ENCODE assay signal across 8 mouse cellular contexts in genomic region chr17:71662751-71663250, GRCm38 (mm10). TPM values are rescaled to one million over a fixed set of nuclear protein-coding genes. Genes with fewer than 3 reads are reported as not detected.
A peak's percentile ranks its signal among the peaks of the same experiment; 100 is the strongest.
DNase-seq lines count a peak whose midpoint lies in the region; ATAC-seq lines count a peak whose summit lies in the region.

No protein-coding gene starts in this region.

- H3K4me2 ChIP-seq in hindbrain, embryonic 15.5 days = peak overlapping the region; percentile 71

- H3K4me1 ChIP-seq in hindbrain, embryonic 15.5 days (replicated peaks) = peaks cover 9% of the 10 kb centered on the region

- H3K36me3 ChIP-seq in hindbrain, embryonic 15.5 days = peaks cover 7% of the 10 kb centered on the region

- peak overlapping the region; percentile 33 for H3K4me3 ChIP-seq in hindbrain, embryonic 15.5 days

- no peaks in the 10 kb centered on the region for H3K27me3 ChIP-seq in hindbrain, embryonic 15.5 days

- peak; percentile 89 for ATAC-seq in hindbrain, embryonic 15.5 days (ENCODE audit: low FRiP score, low read depth)

- peak; percentile 74 for DNase-seq in Muller cell, postnatal 12 days (ENCODE audit: inconsistent ontology term)
- DNase-seq in cerebellum, adult 9-11 months = peak; percentile 60
- DNase-seq in frontal cortex, postnatal 25 days (ENCODE audit: low spot score in 2 of 2) = peak; percentile 41 to 68
- peak; percentile 66 to 75 for DNase-seq in layer of hippocampus, postnatal 36 days
- DNase-seq in lung, postnatal 25 days (ENCODE audit: low spot score) = peak; percentile 79
- DNase-seq in retina, embryonic 14.5 days (ENCODE audit: low spot score) = peak; percentile 89
- DNase-seq in urinary bladder, postnatal 14 days (ENCODE audit: low spot score) = peak; percentile 70

- WGBS in hindbrain, embryonic 15.5 days = 11% methylated on average over 21 of the region's 21 CpGs

- H3K9me3 ChIP-seq in hindbrain, embryonic 15.5 days = no peaks in the 10 kb centered on the region

- H3K27ac ChIP-seq in hindbrain, embryonic 15.5 days (replicated peaks) = no peak overlapping the region

- 0 out of 2 replicates have a peak overlapping the region, but pooled peaks have one; percentile 5 for H3K9ac ChIP-seq in hindbrain, embryonic 15.5 days

RNA-seq across cellular contexts. Expression of gene Togaram2, which starts 10.3 kb away (rescaled TPM):
- polyA plus RNA-seq in hindbrain, embryonic 15.5 days (2015; fragmentation: Nextera tagmentation; extraction: Ambion mirVana) = 0.45 and 0.75 TPM in 2 replicates
- total RNA-seq in layer of hippocampus, postnatal 36 days (2021) = 1 to 10 TPM; 1.0 to 1.6 TPM

RNA-seq across cellular contexts. Expression of gene Wdr43, which starts 47.1 kb away (rescaled TPM):
- polyA plus RNA-seq in hindbrain, embryonic 15.5 days (2015; fragmentation: Nextera tagmentation; extraction: Ambion mirVana) = 43.2 and 45.4 TPM in 2 replicates
- 10 to 100 TPM; 24.4 to 27.1 TPM for total RNA-seq in layer of hippocampus, postnatal 36 days (2021)
